Mouse (Mus musculus): ENCODE measurements around the gene Glis2. TPM values are rescaled to one million over a fixed set of nuclear protein-coding genes. Genes with fewer than 3 reads are reported as not detected.

The Glis2 gene
- total RNA-seq (2017), result 1.7 and 4.3 TPM in 2 replicates

DNA sequence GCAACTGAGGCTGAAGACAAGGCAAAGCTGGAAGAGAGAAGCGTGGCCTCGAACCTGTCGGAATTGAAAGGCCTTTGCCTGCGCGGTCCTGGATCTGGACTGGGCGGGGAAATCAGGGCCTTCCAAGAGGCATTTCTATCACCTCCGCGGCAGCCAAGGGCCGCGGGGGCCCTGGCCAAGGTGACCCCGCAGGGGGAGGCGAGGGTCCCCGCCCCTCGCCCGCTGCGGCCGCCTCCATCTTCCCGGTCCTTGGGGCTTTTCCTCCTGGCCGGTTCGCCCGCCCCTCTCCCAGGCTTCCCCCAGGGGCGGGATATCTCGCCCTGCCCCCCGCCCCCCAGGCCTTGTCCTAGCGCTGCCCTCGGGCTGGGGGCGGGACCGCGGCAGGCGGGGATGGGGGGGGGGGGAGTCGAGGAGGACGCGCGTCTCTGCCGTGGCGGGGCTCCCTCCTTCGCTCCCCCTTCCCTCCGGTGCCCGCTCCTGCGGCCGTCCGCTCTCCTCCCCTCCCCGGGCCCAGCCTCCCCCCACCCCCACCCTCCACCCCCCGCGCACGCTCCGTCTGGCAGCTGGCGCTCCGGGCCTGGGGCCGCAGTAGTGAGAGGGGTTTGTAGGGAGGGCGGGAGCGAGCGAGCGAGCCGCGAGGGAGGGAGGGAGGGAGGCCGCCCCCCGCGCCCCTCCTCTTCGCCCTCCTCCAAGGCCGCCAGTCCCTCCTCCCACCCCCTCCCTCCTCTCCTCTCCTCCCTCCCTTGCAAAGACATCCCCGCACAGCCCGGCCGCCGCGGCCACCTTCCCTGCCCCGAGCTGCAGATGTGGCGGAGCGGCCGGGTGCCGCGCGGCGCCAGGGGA is at the start of gene Glis2:
TSS of gene Glis2 (plus strand) at position 743 of the 843 bp plus-strand sequence.
- peak in 1 of 2 experiments; percentile 18; a peak in 1 of 4 replicates for ATAC-seq (replicated peaks in 1 of 2; ENCODE audit: insufficient read depth in 1 of 2, low FRiP score in 2 of 2, low TSS enrichment in 1 of 2, low read depth in 1 of 2, poor library complexity in 2 of 2, severe bottlenecking in 2 of 2)

DNA sequence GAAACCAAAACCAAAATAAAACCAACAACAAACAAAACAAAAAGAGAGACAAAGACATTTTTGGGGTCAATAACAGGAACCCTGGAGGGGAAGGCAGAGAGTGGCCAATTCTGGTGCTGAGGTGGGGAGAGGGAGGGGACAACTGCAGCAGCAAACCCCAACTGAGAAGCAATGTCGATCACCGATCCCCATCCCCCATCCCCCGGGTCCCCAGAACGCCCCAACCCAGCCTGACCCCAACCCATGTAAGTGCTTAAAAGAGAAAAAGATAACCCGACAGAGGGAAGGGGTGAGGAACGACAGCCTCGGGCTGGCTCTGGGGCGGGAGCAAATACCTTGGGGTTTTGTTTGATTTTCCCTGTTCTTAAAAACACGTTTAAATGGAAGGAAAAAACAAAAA is 49.7 kb upstream of the Glis2 start:
- ATAC-seq (replicated peaks in 1 of 2; ENCODE audit: insufficient read depth in 1 of 2, low FRiP score in 2 of 2, low TSS enrichment in 1 of 2, low read depth in 1 of 2, poor library complexity in 2 of 2, severe bottlenecking in 2 of 2), result no peak

DNA sequence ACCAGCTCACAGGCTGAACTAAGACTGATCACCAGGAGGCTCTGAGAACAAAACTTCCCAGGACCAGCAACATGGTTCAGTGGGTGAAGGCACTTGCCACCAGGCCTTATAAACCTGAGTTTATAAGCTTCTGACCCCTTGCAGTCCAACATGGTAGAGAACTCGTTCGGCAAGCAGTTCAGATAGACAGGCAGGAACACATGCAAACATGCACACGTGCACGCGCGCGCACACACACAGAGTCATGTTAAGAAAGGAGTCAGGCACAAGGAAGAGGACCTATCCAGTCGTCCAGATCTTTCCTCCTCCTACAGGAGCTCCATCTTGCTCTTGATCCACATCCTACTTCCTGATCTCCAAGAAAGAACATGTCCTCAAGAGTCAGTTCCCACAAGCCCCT is 47.7 kb upstream of the Glis2 start:
- no peak for ATAC-seq (replicated peaks in 1 of 2; ENCODE audit: insufficient read depth in 1 of 2, low FRiP score in 2 of 2, low TSS enrichment in 1 of 2, low read depth in 1 of 2, poor library complexity in 2 of 2, severe bottlenecking in 2 of 2)

DNA sequence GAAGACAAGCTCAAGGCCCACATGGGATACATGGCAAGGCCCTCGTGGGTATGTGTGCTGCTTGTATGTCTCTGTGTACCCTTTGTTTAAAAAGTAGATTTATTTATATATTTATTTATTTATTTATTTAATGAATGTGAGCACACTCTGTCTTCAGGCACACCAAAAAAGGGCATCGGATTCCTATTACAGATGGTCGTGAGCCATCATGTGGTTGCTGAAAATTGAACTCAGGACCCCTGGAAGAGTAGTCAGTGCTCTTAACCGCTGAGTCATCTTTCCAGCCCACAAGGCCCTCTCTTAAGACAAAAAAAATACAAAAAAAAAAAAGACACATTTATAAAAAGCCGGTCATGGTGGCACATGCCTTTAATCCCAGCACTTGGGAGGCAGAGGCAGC is 46.9 kb upstream of the Glis2 start:
- no peak for ATAC-seq (replicated peaks in 1 of 2; ENCODE audit: insufficient read depth in 1 of 2, low FRiP score in 2 of 2, low TSS enrichment in 1 of 2, low read depth in 1 of 2, poor library complexity in 2 of 2, severe bottlenecking in 2 of 2)

DNA sequence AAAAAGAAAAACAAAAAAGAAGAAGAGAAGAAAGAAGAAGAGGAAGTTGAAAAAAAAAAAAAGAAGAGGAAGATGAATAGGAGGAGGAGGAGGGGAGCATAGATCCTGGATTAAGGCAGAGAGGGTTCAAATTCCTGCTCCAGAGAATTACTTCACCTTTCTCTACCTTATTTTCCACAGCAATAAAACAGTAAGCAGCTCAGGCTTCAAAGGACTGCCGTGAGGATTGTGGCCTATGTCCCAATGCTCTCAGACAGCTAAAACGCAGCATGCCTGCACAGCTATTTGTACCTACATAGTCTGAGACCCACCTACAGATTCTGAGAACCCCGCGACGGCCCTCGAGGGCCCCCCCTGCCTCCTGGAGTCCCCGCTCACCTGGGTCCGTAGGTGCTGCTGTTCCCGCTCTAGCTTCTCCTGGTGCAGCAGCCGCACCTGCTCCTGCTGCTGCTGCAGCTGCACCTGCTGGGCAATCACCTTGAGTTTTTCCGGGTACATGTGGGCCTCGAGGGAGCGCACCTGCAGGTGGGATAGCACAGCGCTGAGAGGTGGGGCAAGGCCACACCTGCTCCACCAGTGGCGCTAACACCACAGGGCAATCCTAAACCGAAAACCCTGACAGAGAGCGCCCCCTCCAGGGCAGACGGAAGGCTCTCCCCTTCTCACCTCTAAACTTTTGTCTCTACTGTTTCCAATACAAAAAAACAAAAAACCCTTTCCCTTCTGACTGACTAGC is 45.4 kb upstream of the Glis2 start:
- no peak for ATAC-seq (replicated peaks in 1 of 2; ENCODE audit: insufficient read depth in 1 of 2, low FRiP score in 2 of 2, low TSS enrichment in 1 of 2, low read depth in 1 of 2, poor library complexity in 2 of 2, severe bottlenecking in 2 of 2)

DNA sequence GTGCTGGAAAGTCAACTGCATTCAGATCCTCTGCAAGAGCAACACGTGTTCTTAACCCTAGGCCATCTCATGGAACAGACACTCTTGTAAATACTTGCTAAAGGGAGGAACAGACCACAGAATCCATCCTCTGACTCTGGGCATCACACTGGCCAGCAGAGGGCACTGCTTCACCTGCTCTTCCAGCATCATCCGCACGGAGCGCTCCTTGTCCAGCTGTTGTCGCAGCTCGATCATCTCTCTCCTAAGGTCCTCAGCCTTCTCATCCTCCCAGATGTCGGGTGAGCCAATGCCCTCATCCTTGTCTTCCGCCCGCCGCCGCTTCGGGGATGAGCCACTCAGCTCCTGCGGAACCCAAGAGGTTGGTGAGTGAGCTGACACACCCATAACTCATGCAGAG is 43.5 kb upstream of the Glis2 start:
- peak; percentile 67 to 68 for ATAC-seq (replicated peaks in 1 of 2; ENCODE audit: insufficient read depth in 1 of 2, low FRiP score in 2 of 2, low TSS enrichment in 1 of 2, low read depth in 1 of 2, poor library complexity in 2 of 2, severe bottlenecking in 2 of 2)

DNA sequence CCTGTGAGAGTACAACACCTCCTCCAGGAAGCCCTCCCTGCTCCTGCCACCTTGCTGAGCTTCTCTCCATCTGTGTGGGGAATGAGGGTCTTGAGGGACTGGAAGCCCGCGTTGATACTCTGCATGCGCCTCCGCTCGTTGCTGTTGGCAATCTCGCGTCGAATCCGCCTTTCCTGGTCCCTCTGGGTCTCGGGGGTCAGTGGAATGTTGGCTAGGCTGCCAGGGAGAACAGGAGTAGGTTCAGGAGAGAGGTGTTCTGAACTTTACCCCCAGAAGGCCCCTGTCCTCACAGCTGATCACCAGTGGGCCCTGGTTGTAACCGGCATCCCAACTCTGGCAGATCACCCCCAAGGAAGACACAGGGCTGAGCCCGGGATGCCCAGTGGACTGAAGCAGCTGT is 42.6 kb upstream of the Glis2 start:
- no peak for ATAC-seq (replicated peaks in 1 of 2; ENCODE audit: insufficient read depth in 1 of 2, low FRiP score in 2 of 2, low TSS enrichment in 1 of 2, low read depth in 1 of 2, poor library complexity in 2 of 2, severe bottlenecking in 2 of 2)

DNA sequence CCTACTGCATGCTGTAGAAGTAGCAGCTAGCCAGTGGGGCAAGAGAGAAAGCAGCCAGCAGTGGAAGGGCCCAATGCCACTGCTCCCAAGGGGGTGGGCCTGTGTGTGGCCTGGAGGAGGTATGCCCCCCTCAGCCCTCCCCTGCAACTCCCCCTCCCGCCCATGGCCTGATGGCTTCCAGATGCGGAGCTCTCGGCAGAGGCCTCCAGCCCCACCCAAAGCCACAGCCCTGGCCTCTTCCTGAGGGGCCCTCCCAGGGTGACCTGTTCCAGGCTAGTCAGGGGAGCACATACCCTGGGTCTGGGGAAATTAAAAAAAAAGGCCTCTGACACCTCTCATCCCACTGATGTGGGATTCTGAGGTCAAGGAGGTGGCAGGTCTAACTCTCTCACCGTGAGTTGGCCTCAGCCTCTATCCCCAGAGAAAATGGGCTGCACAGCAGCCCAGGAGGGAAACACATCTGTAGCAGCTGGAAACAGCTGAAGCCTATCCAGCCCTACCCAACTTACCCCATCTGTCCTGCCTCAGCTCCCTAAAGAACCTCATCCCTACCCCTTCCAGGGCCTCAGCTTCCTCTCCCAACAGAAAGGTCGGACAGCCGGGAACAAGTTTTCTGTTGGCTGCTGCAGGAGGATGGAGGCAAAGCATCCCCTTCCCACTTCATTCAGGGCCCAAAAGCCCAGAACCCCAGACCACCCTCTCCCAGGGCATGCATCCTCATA is 41.5 kb upstream of the Glis2 start:
- peak; percentile 43 to 51 for ATAC-seq (replicated peaks in 1 of 2; ENCODE audit: insufficient read depth in 1 of 2, low FRiP score in 2 of 2, low TSS enrichment in 1 of 2, low read depth in 1 of 2, poor library complexity in 2 of 2, severe bottlenecking in 2 of 2)

DNA sequence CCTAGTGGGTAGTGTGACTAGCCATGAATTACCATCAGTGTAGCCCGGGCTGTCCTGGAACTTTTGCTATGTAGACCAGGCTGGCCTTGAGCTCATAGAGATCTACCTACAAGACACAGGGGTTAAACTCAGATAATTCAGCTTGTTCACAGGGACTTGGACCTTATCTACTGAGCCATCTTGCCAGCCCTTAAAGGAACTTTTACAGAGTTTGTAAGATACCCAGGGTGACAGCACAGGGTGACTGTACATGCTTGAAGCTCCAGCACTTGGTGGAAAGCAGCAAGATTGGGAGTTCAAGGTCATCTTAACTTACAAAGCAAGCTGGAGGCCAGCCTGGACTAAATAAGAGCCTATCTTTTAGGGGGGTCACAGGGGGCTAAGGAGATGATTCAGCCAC is 39.0 kb upstream of the Glis2 start:
- ATAC-seq (replicated peaks in 1 of 2; ENCODE audit: insufficient read depth in 1 of 2, low FRiP score in 2 of 2, low TSS enrichment in 1 of 2, low read depth in 1 of 2, poor library complexity in 2 of 2, severe bottlenecking in 2 of 2), result no peak

DNA sequence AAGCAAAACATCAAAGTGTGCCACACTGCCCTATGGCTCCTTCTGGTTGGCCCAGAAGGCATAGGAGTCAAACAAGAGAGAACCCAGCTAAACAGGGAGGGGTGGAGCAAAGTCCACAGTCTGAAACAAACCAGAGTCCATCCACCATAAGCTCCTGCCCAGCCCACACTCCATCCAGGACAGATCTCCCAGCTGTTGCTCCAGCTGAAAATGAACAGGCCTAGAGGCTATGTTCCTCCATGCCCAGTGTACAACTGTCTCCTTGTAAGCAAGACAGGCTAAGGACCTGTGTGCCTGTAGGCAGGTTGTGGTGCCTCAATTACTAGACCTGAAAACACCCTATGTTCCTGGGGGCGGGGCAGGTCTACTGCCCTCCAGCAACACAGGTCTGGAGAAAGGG is 37.4 kb upstream of the Glis2 start:
- no peak for ATAC-seq (replicated peaks in 1 of 2; ENCODE audit: insufficient read depth in 1 of 2, low FRiP score in 2 of 2, low TSS enrichment in 1 of 2, low read depth in 1 of 2, poor library complexity in 2 of 2, severe bottlenecking in 2 of 2)

DNA sequence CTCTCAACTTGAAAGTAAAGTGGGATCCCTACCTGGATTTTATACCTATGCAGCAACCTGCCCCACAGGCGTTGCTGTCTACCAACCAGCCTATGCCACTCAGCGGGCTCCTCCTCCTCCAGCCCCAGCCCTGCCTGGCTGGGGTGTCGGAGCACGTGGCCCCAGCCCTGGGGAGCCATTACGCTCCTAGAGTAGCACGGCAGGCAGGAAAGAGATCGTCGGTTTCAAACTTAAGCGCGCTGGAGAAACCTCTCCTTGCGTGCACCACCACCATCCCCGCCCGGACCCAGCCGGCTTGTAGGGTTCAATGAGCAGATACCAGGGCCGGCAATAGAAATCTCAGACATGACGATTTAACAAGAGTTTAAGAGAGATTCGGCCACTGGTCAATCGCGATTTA is 36.6 kb upstream of the Glis2 start:
- peak; percentile 27 to 53 for ATAC-seq (replicated peaks in 1 of 2; ENCODE audit: insufficient read depth in 1 of 2, low FRiP score in 2 of 2, low TSS enrichment in 1 of 2, low read depth in 1 of 2, poor library complexity in 2 of 2, severe bottlenecking in 2 of 2)

DNA sequence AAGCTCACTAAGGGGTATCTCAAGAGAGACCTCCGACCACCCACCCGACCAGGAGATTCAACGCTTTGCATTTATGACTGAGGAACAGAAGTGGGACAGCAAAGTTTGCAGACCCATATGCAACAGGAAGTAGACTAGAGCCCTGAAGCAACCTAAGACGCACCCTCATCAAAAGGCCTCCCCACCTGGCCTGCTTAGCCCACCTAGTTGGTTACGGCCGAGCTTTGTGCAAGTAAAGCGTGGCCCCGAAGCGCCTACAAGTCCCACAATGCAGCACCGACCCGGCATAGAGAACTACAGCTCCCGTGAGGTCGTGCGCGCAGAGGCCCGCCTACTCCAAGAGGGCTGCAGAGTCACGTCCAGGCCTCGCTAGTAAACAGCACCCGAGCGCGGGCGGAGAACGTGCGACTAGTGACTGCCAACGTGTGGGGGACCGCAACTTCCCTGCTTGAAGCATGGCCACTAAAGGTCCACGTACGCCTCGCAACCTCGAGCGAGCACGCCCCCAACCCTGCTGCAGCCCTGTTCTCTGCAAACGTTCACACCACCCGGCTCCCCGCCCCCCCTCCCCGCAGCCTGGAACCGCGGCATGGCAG is 36.0 kb upstream of the Glis2 start:
- peak; percentile 81 to 82 for ATAC-seq (replicated peaks in 1 of 2; ENCODE audit: insufficient read depth in 1 of 2, low FRiP score in 2 of 2, low TSS enrichment in 1 of 2, low read depth in 1 of 2, poor library complexity in 2 of 2, severe bottlenecking in 2 of 2)

DNA sequence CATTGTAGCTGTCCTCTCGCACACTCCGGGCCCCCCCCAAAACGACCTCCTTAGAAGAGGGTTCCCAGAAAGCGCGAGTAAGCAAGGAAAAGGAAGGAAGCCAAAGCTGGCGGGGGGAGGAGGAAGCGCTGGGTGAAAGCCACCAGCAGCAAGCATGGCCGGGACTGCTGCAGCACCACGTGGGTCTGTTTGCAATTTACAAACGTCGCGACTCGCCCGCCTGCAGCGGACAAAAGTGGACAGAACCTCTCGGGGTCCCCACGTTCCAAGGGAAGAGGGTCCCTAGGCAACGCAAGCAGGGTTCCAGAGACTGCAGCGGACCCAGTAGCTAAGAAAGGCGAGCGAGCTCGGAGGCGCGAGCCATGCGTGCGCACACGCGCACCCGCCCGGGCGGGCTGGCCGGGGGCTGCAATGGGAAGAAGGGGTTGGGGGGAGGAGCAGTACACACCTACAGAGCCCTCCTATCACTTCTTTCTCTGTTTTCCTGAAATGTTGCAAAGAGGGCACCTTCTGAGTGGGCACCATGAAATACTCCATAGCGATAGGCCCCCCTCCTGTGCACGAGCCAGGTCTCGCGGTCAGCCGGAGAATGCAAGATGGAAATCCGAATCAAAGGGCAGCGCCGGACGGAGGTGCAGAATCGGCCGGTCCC is 35.4 kb upstream of the Glis2 start:
- ATAC-seq (replicated peaks in 1 of 2; ENCODE audit: insufficient read depth in 1 of 2, low FRiP score in 2 of 2, low TSS enrichment in 1 of 2, low read depth in 1 of 2, poor library complexity in 2 of 2, severe bottlenecking in 2 of 2), result peak in 1 of 2 experiments; percentile 12; a peak in 1 of 4 replicates

DNA sequence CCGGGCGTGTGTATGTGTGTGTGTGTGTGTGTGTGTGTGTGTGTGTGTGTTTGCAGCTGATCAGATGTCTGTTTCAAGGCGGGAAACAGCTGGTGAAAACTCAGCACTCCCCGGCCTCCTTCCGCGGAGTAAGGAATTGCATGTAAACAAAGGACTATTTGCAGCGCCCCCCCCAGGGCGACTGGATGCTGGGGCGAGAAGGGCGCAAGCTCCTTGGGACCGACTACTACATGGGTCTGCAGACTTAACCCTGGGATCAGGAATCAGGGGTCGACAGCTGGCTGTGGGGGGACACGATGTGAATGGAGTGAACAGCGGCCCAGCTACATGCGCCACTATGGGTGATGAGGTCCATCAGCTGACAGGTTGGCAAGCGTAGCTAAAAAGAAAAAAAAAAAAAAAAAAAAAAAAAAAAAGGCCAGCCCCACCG is 34.8 kb upstream of the Glis2 start, which contains the start of gene Tfap4:
TSS of gene Tfap4 (minus strand) at position 140 of the 430 bp plus-strand sequence.
- peak; percentile 9 to 15; a peak in 2 of 4 replicates for ATAC-seq (replicated peaks in 1 of 2; ENCODE audit: insufficient read depth in 1 of 2, low FRiP score in 2 of 2, low TSS enrichment in 1 of 2, low read depth in 1 of 2, poor library complexity in 2 of 2, severe bottlenecking in 2 of 2)

DNA sequence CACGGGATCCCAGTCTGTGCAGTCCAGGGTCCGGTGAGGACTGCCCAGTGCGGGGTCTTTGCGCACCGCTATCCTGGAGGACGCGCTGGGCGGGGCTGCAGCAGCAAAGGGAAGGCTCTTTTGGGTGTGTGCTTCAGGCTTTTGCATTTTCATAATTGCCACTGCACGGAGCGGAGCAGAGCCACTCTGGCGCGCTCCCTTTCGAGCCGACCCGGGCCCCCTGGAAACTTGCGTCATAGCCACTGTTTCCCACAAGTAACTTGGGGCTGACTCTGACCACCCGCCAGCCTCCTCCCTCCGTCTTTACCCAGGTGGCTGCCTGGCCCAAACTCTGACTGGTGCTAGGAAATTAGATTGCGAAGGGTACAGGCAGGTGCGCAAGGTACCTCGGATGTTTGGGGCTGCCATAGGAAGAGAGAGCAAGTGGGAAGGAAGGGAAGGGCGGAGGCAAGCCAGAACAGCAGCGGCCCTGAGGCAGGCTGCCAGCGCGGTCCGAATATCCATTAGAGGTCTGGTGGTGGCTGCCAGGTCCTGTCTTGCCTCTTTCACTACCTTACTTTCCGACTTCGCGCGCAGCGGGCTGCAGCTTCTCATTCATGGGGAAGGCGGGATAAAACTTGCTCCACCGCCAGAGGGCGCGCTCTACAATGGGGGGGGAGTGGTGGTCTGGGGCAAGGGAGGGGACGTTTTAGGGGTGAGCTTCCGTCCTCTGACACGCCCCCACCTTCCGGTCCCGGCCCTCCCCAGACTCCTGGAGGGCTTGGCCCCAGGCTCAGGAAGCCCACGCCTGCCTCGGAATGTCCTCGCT is 34.2 kb upstream of the Glis2 start:
- ATAC-seq (replicated peaks in 1 of 2; ENCODE audit: insufficient read depth in 1 of 2, low FRiP score in 2 of 2, low TSS enrichment in 1 of 2, low read depth in 1 of 2, poor library complexity in 2 of 2, severe bottlenecking in 2 of 2), result peak; percentile 33 to 41

DNA sequence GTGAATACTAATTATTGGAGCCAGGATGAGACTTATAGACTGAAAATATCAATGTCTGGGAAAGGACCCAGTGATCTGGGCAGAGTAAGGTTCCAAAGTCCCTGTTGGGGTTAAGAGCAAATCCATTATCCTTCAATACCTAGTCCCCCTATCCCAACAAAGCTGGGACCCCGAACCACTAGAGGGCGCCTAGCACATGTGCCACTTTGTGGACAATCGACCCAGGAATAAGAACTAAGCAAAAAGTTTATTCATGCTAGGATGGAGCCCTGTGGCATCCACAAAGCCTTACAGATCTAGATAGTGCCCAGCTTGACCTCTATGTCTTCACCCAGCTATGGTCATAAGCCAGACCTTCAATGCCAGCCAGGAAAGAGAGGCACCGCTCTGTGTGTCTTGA is 26.6 kb upstream of the Glis2 start:
- ATAC-seq (replicated peaks in 1 of 2; ENCODE audit: insufficient read depth in 1 of 2, low FRiP score in 2 of 2, low TSS enrichment in 1 of 2, low read depth in 1 of 2, poor library complexity in 2 of 2, severe bottlenecking in 2 of 2), result peak; percentile 57 to 68

Data from hematopoietic stem cell, adult 5-6 weeks (primary cell).